Mouse (Mus musculus): Measurements from ENCODE around the gene Nup43.

GRCm38 (mm10) chr10:7695286-7695685, 28.0 kb downstream of the Nup43 start:
- no peak for TF ChIP-seq CTCF (IDR thresholded peaks at IDR 0.05; ENCODE audit: control insufficient read depth, insufficient read depth, insufficient replicate concordance, low read depth, low read length)
- TF ChIP-seq POLR2A (IDR thresholded peaks at IDR 0.05; ENCODE audit: control insufficient read depth, low read depth, low read length): no peak
